Mouse (Mus musculus): ENCODE results near the gene Eps8l3.

DNA sequence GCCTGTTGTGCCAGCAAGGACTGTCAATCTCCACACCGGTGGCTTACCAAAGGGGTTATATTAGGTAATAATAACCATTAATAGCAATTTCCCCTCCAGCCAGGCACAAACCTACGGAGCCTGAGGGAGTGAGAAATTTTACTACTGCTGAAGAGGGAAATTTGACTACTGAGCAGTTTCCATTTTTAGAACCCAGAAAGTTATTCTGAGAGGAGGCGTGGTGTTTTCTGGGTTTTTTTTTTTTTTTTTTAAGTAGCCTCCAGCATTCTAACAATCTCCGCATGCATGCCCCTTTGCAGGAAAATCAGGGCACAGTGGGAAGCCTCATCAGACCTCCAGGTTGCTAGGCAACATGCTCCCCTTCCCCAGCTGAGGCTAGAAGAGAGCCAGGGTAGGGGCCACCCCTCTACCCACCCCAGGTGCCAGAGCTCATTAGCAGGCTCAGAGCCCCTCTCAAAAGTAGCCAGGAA is 43.1 kb upstream of the Eps8l3 start:
- TF ChIP-seq CTCF (conservative IDR thresholded peaks at IDR 0.05; ENCODE audit: low read length) (no peak), POU5F1 (IDR thresholded peaks at IDR 0.05; ENCODE audit: borderline replicate concordance, low read length) (no peak)

Measured in E14TG2a.4 (cell line).